Mouse (Mus musculus) ovary, postnatal 14 days (tissue): ENCODE measurements around the gene Ankrd44.

Source experiments
- DNase-seq: peaks from one replicate; pipeline ENCODE4 v3.0.0; 2022; ENCODE audit warnings: low spot score

Ankrd44 gene

DNA sequence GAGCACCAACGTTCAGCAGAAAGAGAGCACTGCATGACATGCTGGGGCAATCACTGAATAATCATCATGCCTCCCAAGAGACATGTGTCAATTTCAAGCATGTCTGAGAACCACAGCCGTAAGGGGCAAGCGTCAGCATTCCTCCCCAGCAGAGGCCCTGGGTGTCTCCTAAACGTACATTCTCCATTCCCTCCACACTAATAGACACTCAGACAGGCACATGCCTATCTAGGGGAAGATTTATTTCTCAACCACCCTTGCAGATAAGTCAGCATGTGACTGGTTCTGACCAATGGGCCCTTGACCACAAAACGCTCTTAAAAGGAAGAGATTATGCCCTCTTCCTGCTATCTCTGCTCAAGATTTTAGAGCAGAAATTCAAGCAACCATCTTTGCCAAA, 37.7 kb downstream of the Ankrd44 start:
- no peak for DNase-seq

- DNase-seq = no peak
These were observed 38.3 kb downstream of the Ankrd44 start for GRCm38 (mm10) chr1:54887873-54888272.

- DNase-seq = no peak
These were observed 43.2 kb downstream of the Ankrd44 start for GRCm38 (mm10) chr1:54882856-54883467.

- no peak for DNase-seq
These were observed 44.7 kb downstream of the Ankrd44 start for GRCm38 (mm10) chr1:54881523-54881922.

GRCm38 (mm10) chr1:54877423-54878073, 48.6 kb downstream of the Ankrd44 start:
- no peak for DNase-seq

- DNase-seq = no peak
These were observed 49.2 kb downstream of the Ankrd44 start for GRCm38 (mm10) chr1:54877014-54877413.

GRCm38 (mm10) chr1:54874094-54874493, 52.1 kb downstream of the Ankrd44 start:
- no peak for DNase-seq

- DNase-seq = no peak
These were observed 53.1 kb downstream of the Ankrd44 start for GRCm38 (mm10) chr1:54872857-54873616.

DNA sequence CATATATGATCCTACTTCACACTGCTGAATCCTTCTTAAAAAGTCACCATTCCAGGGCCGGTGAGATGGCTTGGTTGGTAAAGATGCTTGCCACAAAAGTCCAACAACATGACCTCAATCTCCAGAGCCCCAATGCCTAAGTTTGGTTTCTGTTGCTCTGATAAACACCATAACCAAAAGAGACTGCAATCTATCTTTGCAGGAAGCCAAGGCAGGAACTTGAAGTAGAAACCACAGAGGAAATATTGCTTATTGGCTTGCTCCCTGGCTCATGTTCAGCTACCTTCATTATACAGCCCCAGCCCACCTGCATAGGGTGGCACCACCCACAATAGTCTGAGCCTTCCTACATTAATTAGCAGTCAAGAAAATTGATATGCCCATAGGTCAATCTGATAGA, 54.9 kb downstream of the Ankrd44 start:
- DNase-seq = no peak

DNA sequence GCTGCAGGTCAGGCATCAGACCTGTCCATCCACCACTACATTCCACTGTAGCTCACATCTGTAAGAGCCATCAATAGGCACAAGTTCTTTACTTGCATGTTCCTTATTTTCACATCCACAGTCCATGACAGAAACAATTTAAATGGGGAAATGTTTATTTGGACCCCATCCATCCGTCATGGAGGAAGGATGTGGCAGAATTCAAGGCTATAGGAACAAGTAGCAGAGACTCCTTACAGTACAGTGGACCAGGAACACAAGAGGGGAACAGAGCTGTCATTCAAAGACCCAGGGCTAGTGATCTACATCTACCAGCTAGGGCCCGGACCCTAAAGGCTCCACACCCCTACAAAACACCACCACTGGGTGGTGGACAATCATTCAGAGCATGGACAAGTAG, 55.6 kb downstream of the Ankrd44 start:
- no peak for DNase-seq

DNA sequence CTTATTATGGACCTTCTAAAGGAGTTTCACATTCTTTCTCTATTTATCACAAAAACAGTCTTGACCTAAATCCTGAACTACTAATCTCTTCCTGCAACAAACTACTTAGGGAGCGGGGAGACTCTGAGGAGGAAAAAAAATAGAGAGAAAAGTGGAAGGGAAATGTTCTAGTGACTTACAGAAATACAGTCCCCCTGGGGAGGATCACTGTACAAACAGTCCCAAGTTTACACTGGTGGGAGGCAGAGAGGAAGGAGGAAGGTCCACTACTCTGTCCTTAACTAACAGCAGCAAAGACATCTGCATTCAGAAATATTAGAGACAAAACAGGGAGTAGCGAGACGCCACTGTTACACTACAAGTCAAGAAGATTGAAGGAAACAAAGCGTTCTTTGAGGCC, 59.0 kb downstream of the Ankrd44 start:
- no peak for DNase-seq

DNA sequence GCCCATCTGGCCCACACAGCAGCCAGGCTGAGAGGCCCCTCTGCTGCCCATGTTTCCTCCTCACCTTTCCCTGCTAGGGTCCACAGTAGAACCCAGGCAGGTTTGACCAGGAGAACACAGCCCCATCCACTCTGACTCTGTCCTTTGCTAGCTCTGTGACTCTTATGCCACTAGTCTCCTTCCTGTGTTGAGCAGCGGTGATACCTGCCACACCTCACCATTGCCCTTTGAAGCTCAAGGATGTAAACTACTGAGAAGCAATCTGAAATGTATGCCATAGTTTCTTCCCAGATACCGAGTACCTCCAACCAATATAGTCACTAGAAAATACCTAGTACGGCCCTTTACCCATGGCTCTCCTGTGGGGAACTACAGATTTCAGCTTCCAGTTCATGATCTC, 60.1 kb downstream of the Ankrd44 start:
- DNase-seq = no peak

DNA sequence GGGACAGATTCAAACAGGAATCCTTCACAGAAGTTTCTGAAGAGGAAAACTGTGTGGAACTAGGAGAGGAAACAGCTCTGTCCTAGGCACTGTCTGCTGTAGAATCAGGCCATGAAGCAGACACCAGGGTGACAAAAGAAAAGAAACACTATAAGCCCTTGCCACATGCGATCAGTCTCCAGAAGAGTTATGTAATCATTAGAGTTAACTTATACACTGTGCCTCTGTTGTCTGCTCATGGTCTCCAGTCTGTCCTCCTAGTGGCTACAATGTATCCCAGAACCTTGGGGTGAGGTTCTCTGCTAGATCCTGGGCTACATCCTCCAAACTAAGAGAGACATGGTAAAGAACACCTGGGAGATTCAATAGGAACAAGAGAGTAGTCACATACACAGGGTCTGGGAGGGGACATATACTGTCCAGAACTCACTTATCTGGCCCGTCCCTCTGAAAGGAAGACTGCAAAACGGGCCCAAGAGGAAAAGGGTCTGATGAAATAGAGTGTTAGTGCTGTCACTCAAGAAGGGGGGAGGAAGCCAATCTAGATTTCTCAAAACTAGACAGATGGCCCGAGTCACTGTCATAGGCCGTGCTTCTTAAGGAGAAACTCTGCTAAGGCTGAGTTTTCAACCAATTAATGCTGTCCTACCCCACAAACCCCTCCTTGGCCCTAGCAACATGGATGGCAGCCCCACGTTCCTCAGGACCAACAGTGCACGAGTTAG, 61.1 kb downstream of the Ankrd44 start:
- no peak for DNase-seq

DNA sequence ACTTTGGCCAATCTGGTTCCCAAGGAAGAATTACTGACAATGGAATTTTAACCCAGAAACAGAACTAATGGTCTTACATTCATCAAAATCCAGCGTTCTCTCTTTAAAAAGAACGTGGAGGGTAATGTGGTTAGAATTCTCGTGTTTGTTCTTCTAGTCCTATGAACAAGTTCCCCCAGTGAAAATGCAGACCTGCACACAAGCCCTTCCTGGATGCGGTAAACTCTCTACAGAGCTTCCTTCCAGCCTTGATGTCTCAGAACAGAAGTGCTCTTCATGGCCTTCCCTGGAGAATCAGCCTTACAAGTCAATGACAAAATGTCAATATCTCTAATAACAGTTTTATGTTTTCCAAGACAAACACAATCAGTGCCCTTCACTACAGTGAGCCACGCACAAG, 65.8 kb downstream of the Ankrd44 start:
- DNase-seq = no peak

- DNase-seq = no peak
These were observed 66.3 kb downstream of the Ankrd44 start for GRCm38 (mm10) chr1:54859876-54860275.

DNA sequence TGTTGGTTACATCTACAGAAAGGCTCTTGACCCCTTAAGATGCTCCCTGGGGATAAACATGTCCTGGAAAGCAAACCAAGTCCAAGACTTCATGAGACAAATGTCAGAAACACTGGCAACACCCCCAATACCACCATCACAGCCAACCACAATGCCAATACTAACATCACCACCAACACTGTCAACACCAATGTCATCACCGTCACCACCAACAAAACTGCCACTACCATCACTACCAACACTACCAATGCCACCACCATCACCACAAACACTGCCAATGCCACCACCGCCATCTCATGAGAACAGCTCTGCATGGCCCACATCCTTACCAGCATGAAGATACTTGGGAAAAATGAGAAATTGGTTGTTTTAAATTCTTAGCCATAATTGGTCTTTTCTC, 67.3 kb downstream of the Ankrd44 start:
- DNase-seq = no peak

DNA sequence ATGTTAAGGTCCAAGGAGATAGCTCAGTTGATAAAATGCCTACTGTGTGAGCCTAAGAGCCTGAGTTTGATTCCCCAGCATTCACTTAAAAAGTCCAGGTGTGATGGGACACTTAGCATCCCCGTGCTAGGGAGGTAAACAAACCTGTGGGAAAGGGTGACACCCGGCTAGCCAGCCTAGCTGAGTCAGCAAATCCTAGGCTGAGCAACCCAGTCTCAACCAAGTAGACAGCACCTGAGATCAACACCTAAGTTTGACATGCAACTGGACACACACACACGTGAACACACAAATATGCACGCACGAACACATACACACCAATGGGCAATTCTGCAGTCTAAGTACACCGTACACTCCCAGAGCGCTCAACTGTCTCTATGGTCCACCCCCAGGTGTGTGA, 69.7 kb downstream of the Ankrd44 start:
- no peak for DNase-seq

GRCm38 (mm10) chr1:54855970-54856369, 70.2 kb downstream of the Ankrd44 start:
- no peak for DNase-seq

DNA sequence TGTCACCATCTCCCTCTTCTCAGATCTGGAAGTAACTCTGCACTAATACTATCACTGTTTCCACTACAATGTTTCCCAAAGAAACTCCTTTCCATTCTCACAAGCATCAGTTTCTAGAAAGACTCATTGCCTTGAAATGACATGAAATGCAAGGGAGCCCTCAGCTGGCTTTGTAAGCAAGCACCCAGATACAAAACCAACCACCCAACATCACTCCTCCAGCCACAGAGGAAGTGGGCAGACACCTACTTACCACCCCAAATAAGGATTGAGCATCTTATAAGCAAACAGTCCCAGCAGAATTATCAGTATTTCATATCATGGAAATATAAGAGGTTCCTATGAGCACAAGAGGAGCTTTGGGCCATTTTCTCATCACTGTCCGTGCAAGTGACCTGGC, 71.8 kb downstream of the Ankrd44 start:
- DNase-seq = no peak

DNA sequence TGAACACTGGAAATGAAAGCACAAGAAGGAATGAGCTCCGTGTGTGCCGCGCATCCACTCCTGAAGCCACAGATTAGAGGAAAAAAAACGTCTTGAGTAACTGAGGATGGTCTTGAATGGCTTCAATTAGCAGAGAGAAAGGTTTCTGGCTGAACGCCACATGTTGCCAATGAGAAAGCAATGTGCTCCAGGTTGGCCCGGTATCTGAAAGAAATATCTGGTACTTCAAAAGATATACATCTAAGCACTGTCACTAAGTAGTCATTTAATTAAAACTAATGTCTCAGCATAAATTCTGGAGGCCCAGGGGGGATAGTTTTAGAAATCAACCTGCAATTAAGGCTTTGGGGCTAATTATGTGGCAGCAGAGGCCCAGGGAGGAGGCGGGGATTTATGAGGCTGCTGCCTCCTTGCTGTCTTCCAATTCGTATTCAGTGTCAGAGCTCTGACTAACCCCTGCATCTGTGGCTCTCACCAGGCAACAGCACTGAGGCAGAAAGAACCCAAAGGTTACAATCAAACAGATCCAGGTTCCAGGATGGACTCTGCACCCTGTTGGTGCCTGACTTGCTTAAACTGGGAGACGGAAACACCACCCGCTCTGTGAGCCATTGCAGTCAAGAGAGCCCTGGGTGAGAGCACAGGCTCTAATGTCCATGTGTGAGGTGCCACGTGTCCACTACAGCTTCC, 72.7 kb downstream of the Ankrd44 start:
- DNase-seq = no peak

- DNase-seq = no peak
These were observed 74.6 kb downstream of the Ankrd44 start for GRCm38 (mm10) chr1:54851610-54852009.

DNA sequence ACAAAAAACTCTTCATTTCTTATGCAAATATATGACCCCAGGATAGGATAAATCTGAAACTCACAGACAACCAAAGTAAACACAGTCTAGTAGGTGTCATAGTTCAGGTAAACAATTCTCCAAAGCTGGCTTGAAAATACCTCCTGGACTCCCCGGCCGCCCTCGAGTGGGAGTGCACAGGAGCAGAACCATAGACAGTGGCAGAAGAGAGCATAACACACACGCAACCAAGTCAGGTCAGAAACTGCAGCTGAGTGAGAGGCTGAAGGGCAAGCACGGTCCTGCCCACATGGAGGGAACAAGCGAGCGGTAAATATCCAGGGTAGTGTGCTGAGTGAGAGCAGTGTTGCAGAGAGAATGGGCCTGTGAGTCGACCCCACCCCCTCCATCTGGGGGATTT, 76.1 kb downstream of the Ankrd44 start:
- DNase-seq = no peak
